Mouse (Mus musculus): ENCODE measurements around the gene Svs3a. TPM values are rescaled to one million over a fixed set of nuclear protein-coding genes. Genes with fewer than 3 reads are reported as not detected.
"Not testable (repeated sequence)": the region's sequence is repeated elsewhere in the genome, so short reads cannot be mapped to it uniquely, and the experiment has no call there.

The Svs3a gene
- not detected in 2 replicates for polyA plus RNA-seq (2016; fragmentation: Nextera tagmentation; extraction: Ambion mirVana)

DNA sequence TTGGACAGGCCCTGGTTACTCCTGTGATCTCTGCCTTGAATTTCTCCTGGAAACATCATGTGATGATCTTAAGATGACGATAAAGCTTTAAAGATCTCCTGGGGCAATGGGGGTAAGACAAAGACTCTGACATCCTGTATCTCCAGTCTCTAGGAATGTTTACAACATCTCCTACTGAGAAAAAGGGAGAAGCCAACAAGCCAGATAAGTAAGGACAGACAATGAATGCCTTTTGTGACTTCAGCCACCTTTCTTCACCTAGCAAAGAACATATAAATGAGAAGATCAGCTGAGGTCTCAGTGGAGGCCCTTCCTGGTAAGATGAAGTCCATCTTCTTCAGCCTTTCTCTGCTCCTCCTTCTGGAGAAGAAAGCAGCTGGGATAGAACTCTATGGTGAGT lies at the start of gene Svs3a:
Svs3a (plus strand) TSS at position 301 of the 400 bp plus-strand sequence.
- WGBS, result 78% methylated on average over 1 of the region's 1 CpGs
- not testable (repeated sequence) for H3K9me3 ChIP-seq (replicated peaks)

DNA sequence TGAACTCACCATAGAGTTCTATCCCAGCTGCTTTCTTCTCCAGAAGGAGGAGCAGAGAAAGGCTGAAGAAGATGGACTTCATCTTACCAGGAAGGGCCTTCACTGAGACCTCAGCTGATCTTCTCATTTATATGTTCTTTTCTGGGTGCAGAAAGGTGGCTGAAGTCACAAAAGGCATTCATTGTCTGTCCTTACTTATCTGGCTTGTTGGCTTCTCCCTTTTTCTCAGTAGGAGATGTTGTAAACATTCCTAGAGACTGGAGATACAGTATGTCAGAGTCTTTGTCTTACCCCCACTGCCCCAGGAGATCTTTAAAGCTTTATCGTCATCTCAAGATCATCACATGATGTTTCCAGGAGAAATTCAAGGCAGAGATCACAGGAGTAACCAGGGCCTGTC lies 32.5 kb upstream of the Svs3a start, which contains the start of gene Svs3b:
Svs3b (minus strand) TSS at position 101 of the 400 bp plus-strand sequence.
- H3K27ac ChIP-seq; H3K4me1 ChIP-seq; H3K4me3 ChIP-seq; H3K9me3 ChIP-seq (replicated peaks); DNase-seq (ENCODE audit: low spot score); H3K36me3 ChIP-seq: not testable (repeated sequence)
- peaks cover 12% of the 10 kb centered on the region; the same call in 1 of the 2 replicates for H3K27me3 ChIP-seq (ENCODE audit: low read depth, poor library complexity, severe bottlenecking)
- WGBS, result 79% methylated on average over 1 of the region's 1 CpGs

More for the DNA sequence above, at the start of gene Svs3a:
- not testable (repeated sequence) for H3K27me3 ChIP-seq (ENCODE audit: low read depth, poor library complexity, severe bottlenecking); H3K27ac ChIP-seq; H3K4me3 ChIP-seq; H3K36me3 ChIP-seq; H3K4me1 ChIP-seq; DNase-seq (ENCODE audit: low spot score)

DNA sequence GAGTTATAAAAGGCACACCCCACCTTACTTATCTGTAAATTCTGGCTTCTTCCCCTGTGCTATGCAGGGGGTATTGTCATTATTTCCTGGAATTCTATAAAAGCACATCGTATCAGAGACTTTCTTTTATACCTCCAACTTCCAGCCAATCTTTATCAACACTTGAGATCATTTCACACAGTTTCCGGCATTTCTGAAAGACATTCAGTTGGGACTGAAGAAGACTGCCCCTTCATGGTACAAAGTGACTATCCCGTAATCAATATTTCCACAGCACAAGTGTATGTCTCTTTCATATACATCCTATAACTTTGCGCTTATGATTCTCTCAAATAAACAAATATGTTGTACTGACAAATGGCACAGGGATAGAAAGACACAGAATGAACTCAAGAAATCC lies 10.7 kb upstream of the Svs3a start, which contains the start of gene Svs4:
Svs4 (minus strand) TSS at position 101 of the 400 bp plus-strand sequence.
- WGBS, result 94% methylated on average over 4 of the region's 4 CpGs

GRCm38 (mm10) chr2:164312599-164312998 lies 23.5 kb downstream of the Svs3a start:
- H3K4me1 ChIP-seq, result no peaks in the 10 kb centered on the region
- H3K27ac ChIP-seq, result no peak overlapping the region

More for the DNA sequence above, 10.7 kb upstream of the Svs3a start, which contains the start of gene Svs4:
- Histone ChIP-seq H3K27me3 (ENCODE audit: low read depth, poor library complexity, severe bottlenecking) (no peaks in the 10 kb centered on the region), H3K9me3 (replicated peaks) (no peaks in the 10 kb centered on the region), H3K36me3 (no peaks in the 10 kb centered on the region), H3K4me3 (no peak within 1 kb of the TSS), H3K4me1 (no peaks in the 10 kb centered on the region), H3K27ac (no peak within 1 kb of the TSS)
- no peak for DNase-seq (ENCODE audit: low spot score)

DNA sequence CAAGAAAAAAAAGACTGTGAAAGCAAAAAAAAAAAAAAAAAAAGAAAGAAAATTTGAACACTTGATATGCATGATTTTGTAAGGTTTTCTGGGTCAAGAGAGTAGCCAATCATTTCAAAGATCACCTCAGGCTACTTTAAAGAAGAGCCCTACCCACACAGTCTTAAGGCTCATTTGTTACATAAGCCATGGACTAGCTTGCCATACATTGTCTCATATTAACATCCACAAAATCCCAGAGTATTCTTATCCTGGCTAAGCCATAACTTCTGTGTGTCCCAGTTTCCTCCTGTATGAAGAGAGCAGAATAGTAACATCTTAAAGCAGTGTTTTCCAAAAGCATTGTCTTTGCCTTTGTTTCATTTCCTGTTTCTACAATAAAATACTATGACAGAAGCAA lies 26.4 kb downstream of the Svs3a start:
- H3K36me3 ChIP-seq; DNase-seq (ENCODE audit: low spot score); H3K27ac ChIP-seq; H3K4me1 ChIP-seq; H3K27me3 ChIP-seq (ENCODE audit: low read depth, poor library complexity, severe bottlenecking); H3K9me3 ChIP-seq (replicated peaks); H3K4me3 ChIP-seq: not testable (repeated sequence)

More at GRCm38 (mm10) chr2:164312599-164312998, 23.5 kb downstream of the Svs3a start:
- H3K36me3 ChIP-seq, result no peaks in the 10 kb centered on the region
- no peak overlapping the region for H3K4me3 ChIP-seq
- WGBS, result 89% methylated on average over 5 of the region's 5 CpGs
- DNase-seq (ENCODE audit: low spot score), result no peak
- no peaks in the 10 kb centered on the region for H3K27me3 ChIP-seq (ENCODE audit: low read depth, poor library complexity, severe bottlenecking)
- no peaks in the 10 kb centered on the region for H3K9me3 ChIP-seq (replicated peaks)

- WGBS, result 87% methylated on average over 1 of the region's 1 CpGs
Measured at GRCm38 (mm10) chr2:164316451-164316850, 27.4 kb downstream of the Svs3a start, which contains the start of gene Svs6. Svs6 (plus strand) TSS chr2:164316751.

GRCm38 (mm10) chr2:164320983-164321382 lies 31.9 kb downstream of the Svs3a start:
- Histone ChIP-seq H3K4me3 (no peak overlapping the region), H3K27me3 (ENCODE audit: low read depth, poor library complexity, severe bottlenecking) (no peaks in the 10 kb centered on the region), H3K36me3 (no peaks in the 10 kb centered on the region), H3K27ac (no peak overlapping the region), H3K4me1 (no peaks in the 10 kb centered on the region), H3K9me3 (replicated peaks) (no peaks in the 10 kb centered on the region)
- no peak for DNase-seq (ENCODE audit: low spot score)
- WGBS, result 87% methylated on average over 6 of the region's 6 CpGs

More at GRCm38 (mm10) chr2:164316451-164316850, 27.4 kb downstream of the Svs3a start, which contains the start of gene Svs6:
- H3K36me3 ChIP-seq; H3K9me3 ChIP-seq (replicated peaks); DNase-seq (ENCODE audit: low spot score); H3K4me1 ChIP-seq; H3K27me3 ChIP-seq (ENCODE audit: low read depth, poor library complexity, severe bottlenecking); H3K4me3 ChIP-seq; H3K27ac ChIP-seq: not testable (repeated sequence)

DNA sequence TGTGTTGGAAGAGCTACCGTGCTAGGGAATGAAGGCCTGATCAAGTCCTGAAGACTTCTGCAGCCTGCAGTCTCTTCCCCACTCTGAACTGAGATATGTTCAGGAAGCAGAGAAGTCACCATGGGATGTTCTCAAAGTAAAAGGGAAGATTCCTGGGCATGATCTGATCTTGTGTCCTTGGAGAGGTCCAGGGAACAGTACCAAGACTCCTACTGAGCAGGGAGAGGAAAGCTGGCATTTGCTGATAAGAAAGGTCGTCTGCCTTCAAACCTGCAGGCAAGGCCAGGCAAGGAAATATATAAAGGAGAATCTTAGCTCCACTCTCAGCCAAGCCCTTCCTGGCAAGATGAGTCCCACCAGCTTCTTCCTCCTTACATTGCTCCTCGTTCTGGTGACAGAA lies 43.4 kb downstream of the Svs3a start, which contains the start of gene Svs5:
Svs5 (plus strand) TSS at position 301 of the 400 bp plus-strand sequence.
- H3K9me3 ChIP-seq (replicated peaks); H3K36me3 ChIP-seq; DNase-seq (ENCODE audit: low spot score); H3K4me3 ChIP-seq; H3K27me3 ChIP-seq (ENCODE audit: low read depth, poor library complexity, severe bottlenecking); H3K4me1 ChIP-seq; H3K27ac ChIP-seq: not testable (repeated sequence)
- 82% methylated on average over 3 of the region's 3 CpGs for WGBS

Other genes with a start within 250 kb of the Svs3a start
- gene Stk4, start 218.9 kb upstream of the Svs3a start, polyA plus RNA-seq (2016; fragmentation: Nextera tagmentation; extraction: Ambion mirVana), result 30.4 and 32.8 TPM in 2 replicates
- 60.3 and 66.4 TPM in 2 replicates for gene Tomm34, start 218.1 kb upstream of the Svs3a start, polyA plus RNA-seq (2016; fragmentation: Nextera tagmentation; extraction: Ambion mirVana)
- gene Kcns1, start 118.2 kb upstream of the Svs3a start, polyA plus RNA-seq (2016; fragmentation: Nextera tagmentation; extraction: Ambion mirVana), result 0.15 TPM in 1 of 2 replicates, not detected in the other
- not detected in 2 replicates for gene Wfdc5, start 106.5 kb upstream of the Svs3a start, polyA plus RNA-seq (2016; fragmentation: Nextera tagmentation; extraction: Ambion mirVana)
- gene Wfdc12, start 98.7 kb upstream of the Svs3a start, polyA plus RNA-seq (2016; fragmentation: Nextera tagmentation; extraction: Ambion mirVana), result not detected in 2 replicates
- gene Wfdc15a, start 89.1 kb upstream of the Svs3a start, polyA plus RNA-seq (2016; fragmentation: Nextera tagmentation; extraction: Ambion mirVana), result not detected in 2 replicates
- not detected in 2 replicates for gene Wfdc15b, start 67.6 kb upstream of the Svs3a start, polyA plus RNA-seq (2016; fragmentation: Nextera tagmentation; extraction: Ambion mirVana)
- not detected in 2 replicates for gene Svs2, start 50.8 kb upstream of the Svs3a start, polyA plus RNA-seq (2016; fragmentation: Nextera tagmentation; extraction: Ambion mirVana)
- not detected in 2 replicates for gene Svs3b, start 32.6 kb upstream of the Svs3a start, polyA plus RNA-seq (2016; fragmentation: Nextera tagmentation; extraction: Ambion mirVana)
- not detected in 2 replicates for gene Svs4, start 10.8 kb upstream of the Svs3a start, polyA plus RNA-seq (2016; fragmentation: Nextera tagmentation; extraction: Ambion mirVana)
- not detected in 2 replicates for gene Svs6, start 27.5 kb downstream of the Svs3a start, polyA plus RNA-seq (2016; fragmentation: Nextera tagmentation; extraction: Ambion mirVana)
- not detected in 2 replicates for gene Svs5, start 43.5 kb downstream of the Svs3a start, polyA plus RNA-seq (2016; fragmentation: Nextera tagmentation; extraction: Ambion mirVana)
- 0.46 TPM in 1 of 2 replicates, not detected in the other for gene Slpi, start 99.8 kb downstream of the Svs3a start, polyA plus RNA-seq (2016; fragmentation: Nextera tagmentation; extraction: Ambion mirVana)
- 0.03 TPM in 1 of 2 replicates, not detected in the other for gene Rbpjl, start 113.9 kb downstream of the Svs3a start, polyA plus RNA-seq (2016; fragmentation: Nextera tagmentation; extraction: Ambion mirVana)
- 0.15 and 3.0 TPM in 2 replicates for gene Matn4, start 115.9 kb downstream of the Svs3a start, polyA plus RNA-seq (2016; fragmentation: Nextera tagmentation; extraction: Ambion mirVana)
- 22.1 and 24.2 TPM in 2 replicates for gene Sdc4, start 154.6 kb downstream of the Svs3a start, polyA plus RNA-seq (2016; fragmentation: Nextera tagmentation; extraction: Ambion mirVana)
- 54.4 and 54.5 TPM in 2 replicates for gene Sys1, start 167.7 kb downstream of the Svs3a start, polyA plus RNA-seq (2016; fragmentation: Nextera tagmentation; extraction: Ambion mirVana)
- 2.2 and 3.2 TPM in 2 replicates for gene Gm20458, start 171.7 kb downstream of the Svs3a start, polyA plus RNA-seq (2016; fragmentation: Nextera tagmentation; extraction: Ambion mirVana)
- not detected in 2 replicates for gene Trp53tg5, start 184.5 kb downstream of the Svs3a start, polyA plus RNA-seq (2016; fragmentation: Nextera tagmentation; extraction: Ambion mirVana)
- 0.70 and 2.1 TPM in 2 replicates for gene Dbndd2, start 196.8 kb downstream of the Svs3a start, polyA plus RNA-seq (2016; fragmentation: Nextera tagmentation; extraction: Ambion mirVana)
- 35.7 and 37.5 TPM in 2 replicates for gene Pigt, start 208.3 kb downstream of the Svs3a start, polyA plus RNA-seq (2016; fragmentation: Nextera tagmentation; extraction: Ambion mirVana)